Mouse (Mus musculus): ENCODE results near the gene Tgfb3.

- TF ChIP-seq HCFC1 (IDR thresholded peaks at IDR 0.05; ENCODE audit: borderline replicate concordance, insufficient read depth, low read length) (no peak), ZC3H11A (IDR thresholded peaks at IDR 0.05; ENCODE audit: borderline replicate concordance, low read depth, low read length) (no peak)
Observed at GRCm38 (mm10) chr12:86088042-86088441, 9.2 kb upstream of the Tgfb3 start.
